Mouse (Mus musculus): ENCODE results near the gene Tcte2. TPM values are rescaled to one million over a fixed set of nuclear protein-coding genes. Genes with fewer than 3 reads are reported as not detected.

Gene Tcte2
- polyA plus RNA-seq, 1 experiment from 2014 or later: 6.3 TPM

GRCm38 (mm10) chr17:13669206-13669605, 92.4 kb downstream of the Tcte2 start:
- 10% methylated on average over 8 of the region's 8 CpGs for WGBS
- Histone ChIP-seq H3K36me3 (no peaks in the 10 kb centered on the region), H3K4me3 (replicated peaks) (no peak overlapping the region), H3K4me1 (peaks cover 15% of the 10 kb centered on the region), H3K4me2 (replicated peaks) (peak overlapping the region; percentile 32), H3K9ac (no peak overlapping the region), H3K9me3 (replicated peaks) (no peaks in the 10 kb centered on the region), H3K27ac (replicated peaks) (peak overlapping the region; percentile 63), H3K27me3 (no peaks in the 10 kb centered on the region)
- ATAC-seq (ENCODE audit: insufficient number of reproducible peaks, low FRiP score, low TSS enrichment, low read depth): no peak

- Histone ChIP-seq H3K4me1 (peaks cover 15% of the 10 kb centered on the region), H3K9me3 (replicated peaks) (no peaks in the 10 kb centered on the region), H3K27ac (replicated peaks) (peak overlapping the region; percentile 63), H3K4me3 (replicated peaks) (no peak overlapping the region), H3K4me2 (replicated peaks) (peak overlapping the region; percentile 32), H3K9ac (no peak overlapping the region), H3K27me3 (no peaks in the 10 kb centered on the region), H3K36me3 (no peaks in the 10 kb centered on the region)
- peak; percentile 73 for ATAC-seq (ENCODE audit: insufficient number of reproducible peaks, low FRiP score, low TSS enrichment, low read depth)
- WGBS: 12% methylated on average over 16 of the region's 16 CpGs
Measured at GRCm38 (mm10) chr17:13668052-13669015, 93.3 kb downstream of the Tcte2 start.

GRCm38 (mm10) chr17:13667006-13667405, 94.6 kb downstream of the Tcte2 start:
- no peak overlapping the region for H3K27ac ChIP-seq (replicated peaks)
- WGBS: 55% methylated on average over 3 of the region's 3 CpGs
- H3K9me3 ChIP-seq (replicated peaks): no peaks in the 10 kb centered on the region
- H3K27me3 ChIP-seq: no peaks in the 10 kb centered on the region
- H3K9ac ChIP-seq: no peak overlapping the region
- no peak for ATAC-seq (ENCODE audit: insufficient number of reproducible peaks, low FRiP score, low TSS enrichment, low read depth)
- H3K36me3 ChIP-seq: no peaks in the 10 kb centered on the region
- H3K4me1 ChIP-seq: peaks cover 15% of the 10 kb centered on the region
- no peak overlapping the region for H3K4me3 ChIP-seq (replicated peaks)
- no peak overlapping the region for H3K4me2 ChIP-seq (replicated peaks)

- 63% methylated on average over 1 of the region's 1 CpGs for WGBS
- H3K4me2 ChIP-seq (replicated peaks): no peak overlapping the region
- H3K4me1 ChIP-seq: peaks cover 15% of the 10 kb centered on the region
- ATAC-seq (ENCODE audit: insufficient number of reproducible peaks, low FRiP score, low TSS enrichment, low read depth): no peak
- H3K4me3 ChIP-seq (replicated peaks): no peak overlapping the region
- no peak overlapping the region for H3K9ac ChIP-seq
- no peaks in the 10 kb centered on the region for H3K27me3 ChIP-seq
- no peak overlapping the region for H3K27ac ChIP-seq (replicated peaks)
- H3K9me3 ChIP-seq (replicated peaks): no peaks in the 10 kb centered on the region
- no peaks in the 10 kb centered on the region for H3K36me3 ChIP-seq
Measured at GRCm38 (mm10) chr17:13665731-13666130, 95.9 kb downstream of the Tcte2 start.

- no peak overlapping the region for H3K4me2 ChIP-seq (replicated peaks)
- H3K27me3 ChIP-seq: no peaks in the 10 kb centered on the region
- peaks cover 12% of the 10 kb centered on the region for H3K4me1 ChIP-seq
- H3K9ac ChIP-seq: no peak overlapping the region
- H3K9me3 ChIP-seq (replicated peaks): no peaks in the 10 kb centered on the region
- H3K4me3 ChIP-seq (replicated peaks): no peak overlapping the region
- H3K36me3 ChIP-seq: no peaks in the 10 kb centered on the region
- H3K27ac ChIP-seq (replicated peaks): no peak overlapping the region
- no peak for ATAC-seq (ENCODE audit: insufficient number of reproducible peaks, low FRiP score, low TSS enrichment, low read depth)
- WGBS: 63% methylated on average over 13 of the region's 13 CpGs
Measured at GRCm38 (mm10) chr17:13663386-13664166, 98.0 kb downstream of the Tcte2 start.

Other genes starting within 250 kb of the Tcte2 start
- gene Afdn, start 1.3 kb downstream of the Tcte2 start, polyA plus RNA-seq (2015; fragmentation: Nextera tagmentation; extraction: Ambion mirVana): 81.2 and 87.3 TPM in 2 replicates
- not detected in 2 replicates for gene Gm7168, start 186.5 kb upstream of the Tcte2 start, polyA plus RNA-seq (2015; fragmentation: Nextera tagmentation; extraction: Ambion mirVana)
- gene Gm7356, start 241.9 kb upstream of the Tcte2 start, polyA plus RNA-seq (2015; fragmentation: Nextera tagmentation; extraction: Ambion mirVana): not detected in 2 replicates

All from embryonic facial prominence, embryonic 15.5 days (tissue).